Mouse (Mus musculus): ENCODE results near the gene Gm20388.

DNA sequence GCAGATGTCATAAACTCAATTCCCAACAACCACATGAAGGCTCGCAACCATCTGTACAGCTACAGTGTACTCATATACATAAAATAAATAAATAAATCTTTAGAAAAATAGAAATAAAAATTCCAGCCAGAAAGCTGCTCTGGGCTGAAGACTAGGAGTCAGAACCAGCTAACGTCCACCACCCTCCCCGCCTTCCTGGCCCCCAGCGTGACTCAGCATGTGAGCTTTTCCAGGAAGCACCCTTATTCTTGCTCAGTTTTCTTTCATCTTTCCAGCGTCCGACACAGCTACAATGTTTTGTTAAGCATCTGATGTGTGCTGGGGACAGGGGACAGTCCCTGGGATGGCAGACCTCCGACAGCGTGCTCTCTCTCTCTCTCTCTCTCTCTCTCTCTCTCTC is 3434.5 kb downstream of the Gm20388 start:
- TF ChIP-seq ZNF384 (IDR thresholded peaks at IDR 0.05; ENCODE audit: low read depth, low read length) (no peak), HCFC1 (IDR thresholded peaks at IDR 0.05; ENCODE audit: borderline replicate concordance, insufficient read depth, low read length) (no peak), ZC3H11A (IDR thresholded peaks at IDR 0.05; ENCODE audit: borderline replicate concordance, low read depth, low read length) (no peak), MAFK (IDR thresholded peaks at IDR 0.05; ENCODE audit: insufficient read depth, low read depth, low read length) (no peak)
